Mouse (Mus musculus) spleen, postnatal 4 days (tissue): ENCODE measurements at regions not wholly inside any gene's neighbourhood (a gene's known extent, or its start where the extent isn't known, plus 50 kb on each side); places are given as distances from the start of the nearest gene placed in this dataset.

Source experiments
- DNase-seq, 2 experiments: peaks; one replicate each; pipeline ENCODE4 v3.0.0; 2022; ENCODE audit warnings: low spot score in 2 of 2

- no peak for DNase-seq
These were observed 558.0 kb downstream of the Ebf1 start for GRCm38 (mm10) chr11:45174811-45175798.

GRCm38 (mm10) chr11:45176971-45177370 is 559.9 kb downstream of the Ebf1 start:
- DNase-seq = no peak

- DNase-seq = no peak
These were observed 560.9 kb downstream of the Ebf1 start for GRCm38 (mm10) chr11:45178036-45178435.

GRCm38 (mm10) chr11:45179019-45179418 is 561.9 kb downstream of the Ebf1 start:
- DNase-seq = no peak

- no peak for DNase-seq
These were observed 573.7 kb downstream of the Ebf1 start for GRCm38 (mm10) chr11:45190601-45191370.

- DNase-seq = no peak
These were observed 574.5 kb downstream of the Ebf1 start for GRCm38 (mm10) chr11:45191392-45192189.

- no peak for DNase-seq
These were observed 576.2 kb downstream of the Ebf1 start for GRCm38 (mm10) chr11:45193319-45193718.

GRCm38 (mm10) chr11:45199520-45199919 is 582.4 kb downstream of the Ebf1 start:
- DNase-seq = no peak

GRCm38 (mm10) chr11:45200714-45201405 is 583.7 kb downstream of the Ebf1 start:
- no peak for DNase-seq

- DNase-seq = no peak
These were observed 586.3 kb downstream of the Ebf1 start for GRCm38 (mm10) chr11:45203446-45203845.

GRCm38 (mm10) chr11:45206611-45207525 is 589.8 kb downstream of the Ebf1 start:
- no peak for DNase-seq

GRCm38 (mm10) chr11:45214096-45214495 is 597.0 kb downstream of the Ebf1 start:
- DNase-seq = no peak

- no peak for DNase-seq
These were observed 599.9 kb downstream of the Ebf1 start for GRCm38 (mm10) chr11:45216942-45217474.

GRCm38 (mm10) chr11:45219239-45219638 is 602.1 kb downstream of the Ebf1 start:
- no peak for DNase-seq

GRCm38 (mm10) chr11:45222021-45222420 is 604.9 kb downstream of the Ebf1 start:
- DNase-seq = no peak

- no peak for DNase-seq
These were observed 616.1 kb upstream of the Clint1 start for GRCm38 (mm10) chr11:45235476-45236412.

GRCm38 (mm10) chr11:45237056-45237455 is 614.8 kb upstream of the Clint1 start:
- no peak for DNase-seq

GRCm38 (mm10) chr11:45239044-45239443 is 612.8 kb upstream of the Clint1 start:
- DNase-seq = no peak

- no peak for DNase-seq
These were observed 611.4 kb upstream of the Clint1 start for GRCm38 (mm10) chr11:45240419-45240818.
